8 mouse cellular contexts compared by ENCODE assay signal in the genomic region with DNA sequence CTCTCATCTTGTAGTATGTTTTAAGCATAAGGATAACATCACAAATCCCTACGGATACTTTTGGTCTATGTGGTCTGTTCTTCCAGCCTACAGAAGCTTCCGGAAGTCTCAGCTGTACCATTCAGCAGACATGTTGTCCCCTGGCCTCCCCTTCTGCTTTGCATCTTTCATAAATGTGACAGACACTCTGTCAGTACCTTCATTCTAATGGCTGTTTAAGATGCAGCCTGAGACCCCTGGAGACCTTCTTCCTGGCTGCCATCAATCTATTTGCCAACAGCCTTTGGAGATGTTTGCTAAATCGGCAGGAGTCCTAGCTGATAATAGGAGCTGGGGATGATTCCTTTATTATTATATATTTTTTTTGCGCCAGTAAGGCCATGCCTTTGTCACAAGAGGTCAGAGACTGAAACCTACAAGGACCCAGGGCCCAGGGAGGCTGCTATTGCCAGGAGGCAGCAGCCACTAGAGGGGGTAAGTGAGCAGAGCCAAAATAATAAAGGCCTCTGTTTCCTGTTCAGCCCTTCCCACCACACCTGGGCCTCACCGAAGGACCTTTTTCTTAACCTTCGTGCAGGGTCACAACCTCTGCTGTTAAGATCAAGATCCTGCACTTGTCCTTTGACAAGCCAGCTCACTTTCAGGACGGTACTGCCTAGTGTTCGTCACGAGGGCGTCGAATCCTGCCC. TPM values are rescaled to one million over a fixed set of nuclear protein-coding genes. Genes with fewer than 3 reads are reported as not detected.
A peak's percentile ranks its signal among the peaks of the same experiment; 100 is the strongest.
DNase-seq lines count a peak whose midpoint lies in the region; ATAC-seq and TF ChIP-seq lines count a peak whose summit lies in the region.

No protein-coding gene starts in this region.

- peak; percentile 72 to 75 for TF ChIP-seq CTCF in CH12.LX (conservative IDR thresholded peaks at IDR 0.05 in 1 of 2, IDR thresholded peaks at IDR 0.05 in 1 of 2; ENCODE audit: low read depth in 2 of 2, low read length in 2 of 2)
- TF ChIP-seq CTCF in liver, postnatal 0 days (IDR thresholded peaks at IDR 0.05; ENCODE audit: low read depth), result peak; percentile 70

- no peak for TF ChIP-seq POLR2A in CH12.LX (IDR thresholded peaks at IDR 0.05; ENCODE audit: low read depth, low read length)

- peak; percentile 45 for TF ChIP-seq RAD21 in CH12.LX (IDR thresholded peaks at IDR 0.05; ENCODE audit: low read depth, low read length)

- H3K27ac ChIP-seq in hindbrain, embryonic 10.5 days, result peak overlapping the region; percentile 78
- no peak overlapping the region for H3K27ac ChIP-seq in hindbrain, embryonic 16.5 days (ENCODE audit: low read depth, low read length)
- H3K27ac ChIP-seq in CH12.LX (ENCODE audit: insufficient read depth, low read depth), result no peak overlapping the region
- no peak overlapping the region for H3K27ac ChIP-seq in liver, postnatal 0 days (ENCODE audit: low read depth)

- H3K4me3 ChIP-seq in hindbrain, embryonic 10.5 days, result no peak overlapping the region
- no peak overlapping the region for H3K4me3 ChIP-seq in hindbrain, embryonic 16.5 days (ENCODE audit: low read length)
- H3K4me3 ChIP-seq in CH12.LX (replicated peaks in 1 of 3; ENCODE audit: low read depth in 2 of 3, low read length in 2 of 3, poor library complexity in 1 of 3), result no peak overlapping the region
- no peak overlapping the region for H3K4me3 ChIP-seq in liver, postnatal 0 days (ENCODE audit: low read depth, low read length)

- H3K4me1 ChIP-seq in hindbrain, embryonic 10.5 days (replicated peaks), result peaks cover 11% of the 10 kb centered on the region
- no peaks in the 10 kb centered on the region for H3K4me1 ChIP-seq in hindbrain, embryonic 16.5 days (ENCODE audit: control insufficient read depth, insufficient read depth, low read depth, low read length)
- peaks cover 2 to 13% of the 10 kb centered on the region in 2 experiments; a peak in 3 of 4 replicates for H3K4me1 ChIP-seq in CH12.LX (ENCODE audit: control insufficient read depth in 1 of 2, insufficient read depth in 2 of 2)
- no peaks in the 10 kb centered on the region for H3K4me1 ChIP-seq in liver, postnatal 0 days (ENCODE audit: insufficient read depth)

- no peak for ATAC-seq in hindbrain, embryonic 16.5 days
- no peak for ATAC-seq in liver, postnatal 0 days

- 55% methylated on average over 11 of the region's 11 CpGs for WGBS in hindbrain, embryonic 10.5 days
- WGBS in hindbrain, embryonic 16.5 days, result 58% methylated on average over 11 of the region's 11 CpGs
- WGBS in liver, postnatal 0 days (ENCODE audit: insufficient replicate concordance), result 68% methylated on average over 11 of the region's 11 CpGs

- in situ Hi-C loops in CH12.LX (cut with MboI; ENCODE audit: low pct_ligation_motif_present, low pct_unique_long_range_greater_than_20kb, low sequenced_read_pairs), result no loop called here

- dilution Hi-C loops in CH12.LX (cut with MboI; ENCODE audit: extremely low pct_ligation_motif_present, extremely low pct_unique_long_range_greater_than_20kb, low sequenced_read_pairs), result no loop called here

- no peak overlapping the region for H3K4me2 ChIP-seq in hindbrain, embryonic 16.5 days (ENCODE audit: low read length)
- no peak overlapping the region for H3K4me2 ChIP-seq in CH12.LX (ENCODE audit: insufficient read depth, low read depth, poor library complexity, severe bottlenecking)
- no peak overlapping the region for H3K4me2 ChIP-seq in liver, postnatal 0 days (ENCODE audit: low read depth, low read length)

- H3K9ac ChIP-seq in hindbrain, embryonic 16.5 days (ENCODE audit: low read depth, low read length), result no peak overlapping the region
- no peak overlapping the region for H3K9ac ChIP-seq in CH12.LX (ENCODE audit: insufficient read depth, low read depth)
- no peak overlapping the region for H3K9ac ChIP-seq in liver, postnatal 0 days (replicated peaks)

- H3K79me2 ChIP-seq in CH12.LX (replicated peaks; ENCODE audit: control insufficient read depth, extremely low read depth, insufficient read depth, poor library complexity, severe bottlenecking), result no peaks in the 10 kb centered on the region

- TF ChIP-seq EP300 in CH12.LX (IDR thresholded peaks at IDR 0.05; ENCODE audit: low read length), result no peak
- no peak for TF ChIP-seq EP300 in liver, postnatal 0 days (IDR thresholded peaks at IDR 0.05; ENCODE audit: low read depth)

- peaks cover 10% of the 10 kb centered on the region; the same call in 1 of the 2 replicates for H3K36me3 ChIP-seq in hindbrain, embryonic 10.5 days
- H3K36me3 ChIP-seq in hindbrain, embryonic 16.5 days (ENCODE audit: control insufficient read depth, insufficient read depth, low read length), result 0 out of 2 replicates have a peak, but pooled peaks cover 3% of the 10 kb centered on the region
- H3K36me3 ChIP-seq in CH12.LX (replicated peaks in 1 of 2; ENCODE audit: control insufficient read depth in 1 of 2, insufficient read depth in 1 of 2, low read length in 1 of 2), result no peaks in the 10 kb centered on the region
- no peaks in the 10 kb centered on the region for H3K36me3 ChIP-seq in liver, postnatal 0 days (replicated peaks; ENCODE audit: insufficient read depth, low read length)
- H3K36me3 ChIP-seq in splenic B cell, adult 2 months (ENCODE audit: control insufficient read depth, insufficient read depth, low read length, poor library complexity, severe bottlenecking), result no peaks in the 10 kb centered on the region

- H3K27me3 ChIP-seq in hindbrain, embryonic 10.5 days (ENCODE audit: insufficient read depth, poor library complexity, severe bottlenecking), result 0 out of 2 replicates have a peak, but pooled peaks cover 11% of the 10 kb centered on the region
- H3K27me3 ChIP-seq in hindbrain, embryonic 16.5 days (replicated peaks; ENCODE audit: control insufficient read depth, insufficient read depth, low read length), result no peaks in the 10 kb centered on the region
- no peaks in the 10 kb centered on the region for H3K27me3 ChIP-seq in CH12.LX (replicated peaks)
- no peaks in the 10 kb centered on the region for H3K27me3 ChIP-seq in liver, postnatal 0 days (ENCODE audit: insufficient read depth, low read length)
- H3K27me3 ChIP-seq in splenic B cell, adult 2 months (ENCODE audit: control insufficient read depth, insufficient read depth, low read length, poor library complexity, severe bottlenecking), result no peaks in the 10 kb centered on the region; the same call in 1 of the 2 replicates

- no peaks in the 10 kb centered on the region for H3K9me3 ChIP-seq in hindbrain, embryonic 10.5 days
- H3K9me3 ChIP-seq in hindbrain, embryonic 16.5 days (ENCODE audit: control insufficient read depth, low read length), result peaks cover 7% of the 10 kb centered on the region
- H3K9me3 ChIP-seq in CH12.LX (replicated peaks; ENCODE audit: low read length), result no peaks in the 10 kb centered on the region
- H3K9me3 ChIP-seq in liver, postnatal 0 days (ENCODE audit: low read length), result no peaks in the 10 kb centered on the region

- peak; percentile 64 for DNase-seq in hindbrain, embryonic 10.5 days (ENCODE audit: low spot score)
- DNase-seq in CH12.LX (ENCODE audit: extremely low read depth), result peak; percentile 57
- DNase-seq in c-Kit-positive CD71-positive TER-119-negative erythroid progenitor cells, embryonic 14.5 days (ENCODE audit: low read depth), result peak; percentile 27
- peak; percentile 55 for DNase-seq in liver, postnatal 0 days
- DNase-seq in splenic B cell, adult 2 months (ENCODE audit: low read depth, low spot score), result peak; percentile 28
- no peak for DNase-seq in cerebellum, adult 9-11 months
- DNase-seq in right cerebral cortex, adult 18-20 months, result no peak

TF ChIP-seq in CH12.LX, 34 proteins besides CTCF, POLR2A, EP300 and RAD21:
- TF ChIP-seq ZMIZ1 (IDR thresholded peaks at IDR 0.05; ENCODE audit: low read depth, low read length), result no peak
- no peak for TF ChIP-seq E2F4 (IDR thresholded peaks at IDR 0.05; ENCODE audit: insufficient replicate concordance, low read depth, low read length)
- TF ChIP-seq ELF1 (IDR thresholded peaks at IDR 0.05; ENCODE audit: low read depth, low read length), result 0 out of 2 replicates have a peak, but pooled peaks have one; percentile 33
- no peak for TF ChIP-seq USF1 (IDR thresholded peaks at IDR 0.05; ENCODE audit: low read depth, low read length)
- TF ChIP-seq MEF2A (IDR thresholded peaks at IDR 0.05; ENCODE audit: borderline replicate concordance, low read depth, low read length), result no peak
- no peak for TF ChIP-seq MAZ (IDR thresholded peaks at IDR 0.05; ENCODE audit: low read depth, low read length)
- no peak for TF ChIP-seq MAFK (IDR thresholded peaks at IDR 0.05; ENCODE audit: insufficient replicate concordance, low read length)
- peak; percentile 64 for TF ChIP-seq SMC3 (IDR thresholded peaks at IDR 0.05; ENCODE audit: low read depth, low read length)
- TF ChIP-seq GABPA (IDR thresholded peaks at IDR 0.05; ENCODE audit: insufficient replicate concordance, low read depth, low read length), result no peak
- no peak for TF ChIP-seq USF2 (conservative IDR thresholded peaks at IDR 0.05; ENCODE audit: low read depth, low read length)
- no peak for TF ChIP-seq ETS1 (conservative IDR thresholded peaks at IDR 0.05; ENCODE audit: low read depth, low read length)
- no peak for TF ChIP-seq SIN3A (IDR thresholded peaks at IDR 0.05; ENCODE audit: low read length)
- no peak for TF ChIP-seq JUND (conservative IDR thresholded peaks at IDR 0.05; ENCODE audit: low read depth, low read length)
- TF ChIP-seq UBTF (IDR thresholded peaks at IDR 0.05; ENCODE audit: low read depth, low read length), result no peak
- TF ChIP-seq NRF1 (IDR thresholded peaks at IDR 0.05; ENCODE audit: low read depth, low read length), result no peak
- TF ChIP-seq MXI1 (IDR thresholded peaks at IDR 0.05; ENCODE audit: low read depth, low read length), result no peak
- no peak for TF ChIP-seq IRF4 (IDR thresholded peaks at IDR 0.05; ENCODE audit: low read depth, low read length)

RNA-seq across cellular contexts. Expression of a gene that starts 24.7 kb away (rescaled TPM):
- 2.5 and 3.0 TPM in 2 replicates for polyA plus RNA-seq in hindbrain, embryonic 10.5 days (2016; fragmentation: Nextera tagmentation; extraction: Ambion mirVana)
- polyA plus RNA-seq in hindbrain, embryonic 16.5 days (2015; fragmentation: Nextera tagmentation; extraction: Ambion mirVana), result 1.1 and 1.9 TPM in 2 replicates
- total RNA-seq in CH12.LX (2012; rRNA removed), result not detected in 2 replicates
- not detected in 2 replicates for total RNA-seq in CH12.LX (2014; rRNA removed)
- polyA plus RNA-seq in CH12.LX (2012; ENCODE audit: insufficient read length, low read depth), result 0.06 TPM in 1 of 2 replicates, not detected in the other
- polyA plus RNA-seq in liver, postnatal 0 days (2015; fragmentation: Nextera tagmentation; extraction: Ambion mirVana), result 0.04 and 0.20 TPM in 2 replicates

RNA-seq across cellular contexts. Expression of a gene that starts 27.0 kb away (rescaled TPM):
- polyA plus RNA-seq in hindbrain, embryonic 10.5 days (2016; fragmentation: Nextera tagmentation; extraction: Ambion mirVana), result 0.16 and 0.22 TPM in 2 replicates
- polyA plus RNA-seq in hindbrain, embryonic 16.5 days (2015; fragmentation: Nextera tagmentation; extraction: Ambion mirVana), result not detected in 2 replicates
- 0.04 TPM in 1 of 2 replicates, not detected in the other for total RNA-seq in CH12.LX (2012; rRNA removed)
- not detected in 2 replicates for total RNA-seq in CH12.LX (2014; rRNA removed)
- not detected in 2 replicates for polyA plus RNA-seq in CH12.LX (2012; ENCODE audit: insufficient read length, low read depth)
- not detected in 2 replicates for polyA plus RNA-seq in liver, postnatal 0 days (2015; fragmentation: Nextera tagmentation; extraction: Ambion mirVana)

Comparison
In these comparisons a context has a peak if more than half of its experiments do, and no peak if none do; other contexts are left out.
1. DNase-seq: peak in hindbrain, embryonic 10.5 days (single experiment), CH12.LX (single experiment), c-Kit-positive CD71-positive TER-119-negative erythroid progenitor cells, embryonic 14.5 days (single experiment), liver, postnatal 0 days (single experiment) and splenic B cell, adult 2 months (single experiment); none in cerebellum, adult 9-11 months (single experiment) and right cerebral cortex, adult 18-20 months (single experiment).